ENCODE assay signal across 24 mouse cellular contexts in genomic region chr19:55668896-55669295, GRCm38 (mm10).
DNase-seq lines count a peak whose midpoint lies in the region; ATAC-seq and TF ChIP-seq lines count a peak whose summit lies in the region.
"Had no signal": no experiment of that assay in that cellular context is flagged by ENCODE, and none has a peak within 500 bp of the region (broad histone marks: within the 10 kb centered on the region; RNA-seq: fewer than 3 reads in every experiment).

No protein-coding gene starts in this region.

- no peak overlapping the region for H3K4me2 ChIP-seq in forebrain, embryonic 13.5 days
- H3K4me2 ChIP-seq: heart, embryonic 15.5 days; liver, embryonic 13.5 days; lung, embryonic 14.5 days; neural tube, embryonic 13.5 days had no signal

- no peak for TF ChIP-seq EP300 in heart, adult 2 months (IDR thresholded peaks at IDR 0.05; ENCODE audit: insufficient read depth, low read depth, low read length)

- no peak overlapping the region for H3K4me3 ChIP-seq in heart, adult 2 months
- no peak overlapping the region for H3K4me3 ChIP-seq in limb, embryonic 10.5 days
- H3K4me3 ChIP-seq in forebrain, embryonic 13.5 days: no peak overlapping the region
- H3K4me3 ChIP-seq: erythroblast, embryonic 14.5 days; heart, embryonic 15.5 days; liver, embryonic 13.5 days; midbrain, embryonic 10.5 days; neural tube, embryonic 13.5 days had no signal

- no peak overlapping the region for H3K27ac ChIP-seq in heart, adult 2 months
- H3K27ac ChIP-seq in limb, embryonic 10.5 days: peak overlapping the region; percentile 73
- H3K27ac ChIP-seq in forebrain, embryonic 13.5 days: no peak overlapping the region
- H3K27ac ChIP-seq: heart, embryonic 15.5 days; liver, embryonic 13.5 days; midbrain, embryonic 10.5 days; neural tube, embryonic 13.5 days had no signal

- no peak for TF ChIP-seq CTCF in heart, adult 2 months (IDR thresholded peaks at IDR 0.05)

- no peaks in the 10 kb centered on the region for H3K27me3 ChIP-seq in heart, adult 2 months (ENCODE audit: control insufficient read depth, insufficient read depth, low read length)
- peaks cover 9% of the 10 kb centered on the region for H3K27me3 ChIP-seq in limb, embryonic 10.5 days (ENCODE audit: low read depth, poor library complexity, severe bottlenecking)
- H3K27me3 ChIP-seq in forebrain, embryonic 13.5 days: no peaks in the 10 kb centered on the region
- H3K27me3 ChIP-seq: heart, embryonic 15.5 days; liver, embryonic 13.5 days had no signal

- no peak for ATAC-seq in forebrain, embryonic 13.5 days
- ATAC-seq: activated CD4-positive, CD25-positive, alpha-beta regulatory T cell, adult 4 months; forebrain, embryonic 14.5 days had no signal

- no peak for TF ChIP-seq POLR2A in heart, adult 2 months (IDR thresholded peaks at IDR 0.05; ENCODE audit: insufficient read depth, low read depth, low read length)

- WGBS in heart, adult 2 months: 83% methylated on average over 9 of the region's 9 CpGs
- WGBS in limb, embryonic 10.5 days: 22% methylated on average over 9 of the region's 9 CpGs
- WGBS in forebrain, embryonic 13.5 days: 55% methylated on average over 9 of the region's 9 CpGs

- peak; percentile 71 for DNase-seq in heart, adult 11 months
- DNase-seq in heart, adult 2 months: no peak
- peak; percentile 23 to 25 for DNase-seq in kidney, postnatal 4 days
- no peak for DNase-seq in kidney, postnatal 14 days
- peak; percentile 64 for DNase-seq in limb, embryonic 10.5 days (ENCODE audit: low spot score)
- DNase-seq in retina, postnatal 1 day: peak; percentile 17
- DNase-seq in adipocyte (ENCODE audit: low spot score): no peak
- DNase-seq: adrenal gland, postnatal 25 days; cerebellum, adult 8-10 months; gastrocnemius, postnatal 14 days; heart, postnatal 4 days; liver, embryonic 13.5 days; lung, embryonic 14.5 days; lung, postnatal 36 days; right cerebral cortex, postnatal 14 days; spleen, adult 18-20 months; thymus, postnatal 36 days had no signal

- H3K9me3 ChIP-seq in limb, embryonic 10.5 days (replicated peaks): no peaks in the 10 kb centered on the region
- H3K9me3 ChIP-seq in forebrain, embryonic 13.5 days (replicated peaks): no peaks in the 10 kb centered on the region
- H3K9me3 ChIP-seq: heart, embryonic 15.5 days; liver, embryonic 13.5 days; midbrain, embryonic 10.5 days; neural tube, embryonic 13.5 days had no signal

- intact Hi-C loops in heart, adult 2 months (cut with DNase I): no loop called here

- H3K9ac ChIP-seq in heart, adult 2 months (ENCODE audit: low read depth, low read length): no peak overlapping the region
- H3K9ac ChIP-seq in forebrain, embryonic 13.5 days: no peak overlapping the region
- H3K9ac ChIP-seq: heart, embryonic 15.5 days; liver, embryonic 13.5 days; lung, embryonic 14.5 days; neural tube, embryonic 13.5 days had no signal

- H3K79me2 ChIP-seq in heart, adult 2 months (replicated peaks; ENCODE audit: control insufficient read depth, insufficient read depth, low read length): no peaks in the 10 kb centered on the region

- no peaks in the 10 kb centered on the region for H3K36me3 ChIP-seq in heart, adult 2 months (ENCODE audit: control insufficient read depth, insufficient read depth, low read length)
- H3K36me3 ChIP-seq in limb, embryonic 10.5 days: no peaks in the 10 kb centered on the region
- H3K36me3 ChIP-seq in forebrain, embryonic 13.5 days (ENCODE audit: poor library complexity, severe bottlenecking): no peaks in the 10 kb centered on the region
- H3K36me3 ChIP-seq: heart, embryonic 15.5 days; liver, embryonic 13.5 days; midbrain, embryonic 10.5 days; neural tube, embryonic 13.5 days had no signal

- no peaks in the 10 kb centered on the region; the same call in 1 of the 2 replicates for H3K4me1 ChIP-seq in heart, adult 2 months (ENCODE audit: control insufficient read depth, insufficient read depth, low read length)
- peaks cover 41% of the 10 kb centered on the region for H3K4me1 ChIP-seq in limb, embryonic 10.5 days
- no peaks in the 10 kb centered on the region for H3K4me1 ChIP-seq in forebrain, embryonic 13.5 days
- H3K4me1 ChIP-seq: heart, embryonic 15.5 days; liver, embryonic 13.5 days had no signal

Comparison
In these comparisons a context has a peak if more than half of its experiments do, and no peak if none do; other contexts are left out.
1. DNase-seq: peak in heart, adult 11 months (single experiment), kidney, postnatal 4 days (2 of 2), limb, embryonic 10.5 days (single experiment) and retina, postnatal 1 day (single experiment); none in heart, adult 2 months (0 of 2), kidney, postnatal 14 days (single experiment) and adipocyte (single experiment).